Mouse (Mus musculus): ENCODE data around the gene Actrt3.
A peak's percentile ranks its signal among the peaks of the same experiment; 100 is the strongest.

Gene Actrt3

GRCm38 (mm10) chr3:30599711-30600545 lies at the start of gene Actrt3:
Gene Actrt3 (minus strand): TSS chr3:30599939.
- DNase-seq (ENCODE audit: low spot score) = peak; percentile 21

DNA sequence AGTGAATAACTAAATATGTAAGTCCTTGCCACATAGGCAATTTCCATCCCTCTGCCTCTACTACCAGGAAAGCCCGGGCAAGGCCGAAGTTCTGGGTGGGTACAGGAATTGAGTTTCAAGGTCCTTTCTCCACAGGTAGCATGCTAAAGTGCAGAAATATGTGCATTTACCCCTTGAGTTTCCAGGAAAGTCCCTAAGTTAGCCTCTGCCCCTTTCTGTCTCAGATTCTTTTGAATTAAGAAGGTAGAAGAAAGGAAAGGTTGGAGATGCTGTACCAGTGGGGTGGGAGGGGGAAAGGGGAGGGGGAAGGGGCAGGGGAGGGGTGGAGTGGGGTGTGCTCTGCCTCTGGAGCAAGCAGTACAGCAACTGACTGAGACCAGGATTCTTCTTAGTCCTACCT lies 48.7 kb upstream of the Actrt3 start:
- DNase-seq (ENCODE audit: low spot score) = no peak

DNA sequence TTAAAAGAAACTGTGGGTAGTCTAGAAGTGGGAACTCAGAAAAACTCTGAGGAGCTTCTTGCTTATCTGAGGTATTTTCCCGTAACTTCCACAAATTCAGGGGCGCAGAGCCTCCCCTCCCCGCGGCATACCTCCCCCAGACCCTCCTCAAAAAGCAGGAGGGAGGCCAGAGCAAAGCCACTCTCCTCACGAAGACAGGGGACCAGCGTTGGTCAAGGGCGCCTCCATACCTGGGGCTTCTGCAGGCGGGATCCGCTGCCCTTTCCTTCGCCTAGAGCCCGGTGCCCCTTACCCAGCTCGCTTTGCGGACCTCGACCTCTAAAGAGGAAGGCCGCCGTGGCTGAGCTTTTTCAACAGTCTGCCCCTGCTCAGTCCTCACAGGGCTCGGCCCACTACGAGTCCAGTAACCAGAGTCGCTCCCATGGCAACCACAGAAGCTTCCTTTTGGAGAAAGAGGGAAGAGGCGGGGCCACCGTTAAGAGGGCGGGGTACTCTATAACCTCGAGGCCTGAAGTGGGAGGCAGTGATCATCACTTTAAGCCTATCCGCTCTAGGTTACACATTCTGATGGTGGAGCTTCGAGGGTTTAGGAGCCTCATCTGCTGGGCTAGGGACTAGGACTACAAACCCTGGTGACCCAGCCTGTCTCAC lies 47.8 kb upstream of the Actrt3 start, which contains the start of gene Lrrc34:
Gene Lrrc34, minus strand, starts transcription at position 430 of the 651 bp plus-strand sequence.
- peak; percentile 69 for DNase-seq (ENCODE audit: low spot score)

- no peak for DNase-seq (ENCODE audit: low spot score)
Observed at GRCm38 (mm10) chr3:30646761-30647160, 47.0 kb upstream of the Actrt3 start.

DNA sequence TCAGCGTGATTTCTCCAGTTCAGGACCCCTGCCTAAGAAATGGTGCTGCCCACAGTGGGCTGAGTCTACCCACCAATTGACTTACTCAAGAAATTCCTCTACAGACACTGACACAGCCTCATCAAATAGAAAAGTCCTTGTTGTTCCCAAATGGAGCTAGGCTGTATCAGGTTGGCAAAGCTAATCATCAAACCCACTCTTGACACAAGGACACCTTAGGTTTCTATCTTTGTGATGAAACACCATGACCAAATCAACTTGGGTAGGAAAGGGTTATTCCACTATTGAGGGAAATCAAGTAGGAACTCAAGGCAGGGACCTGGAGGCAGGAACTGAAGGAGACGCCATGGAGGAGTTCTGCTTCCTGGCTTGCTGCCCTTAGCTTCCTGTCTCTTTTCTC lies 44.5 kb upstream of the Actrt3 start, which contains the start of gene Lrriq4:
Gene Lrriq4, plus strand, starts transcription at position 301 of the 400 bp plus-strand sequence.
- no peak for DNase-seq (ENCODE audit: low spot score)

GRCm38 (mm10) chr3:30635629-30636028 lies 35.9 kb upstream of the Actrt3 start:
- DNase-seq (ENCODE audit: low spot score) = no peak

DNA sequence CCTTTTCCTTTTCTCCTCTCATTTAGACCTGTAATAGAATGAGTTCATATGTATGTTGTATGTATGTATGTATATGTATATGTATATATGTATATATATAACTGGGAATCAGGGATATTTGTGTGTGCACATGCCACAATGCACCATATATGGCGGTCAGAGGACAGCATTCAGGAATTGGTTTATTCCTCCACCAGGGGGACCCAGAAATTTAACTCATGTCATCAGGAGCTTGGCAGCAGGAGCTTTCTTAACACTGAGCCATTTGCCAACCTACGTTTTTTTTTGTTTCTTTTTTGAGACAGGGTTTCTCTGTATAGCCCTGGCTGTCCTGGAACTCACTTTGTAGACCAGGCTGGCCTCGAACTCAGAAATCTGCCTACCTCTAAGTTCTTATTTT lies 33.9 kb upstream of the Actrt3 start:
- no peak for DNase-seq (ENCODE audit: low spot score)

- DNase-seq (ENCODE audit: low spot score) = no peak
Observed at GRCm38 (mm10) chr3:30620132-30620531, 20.4 kb upstream of the Actrt3 start.

DNA sequence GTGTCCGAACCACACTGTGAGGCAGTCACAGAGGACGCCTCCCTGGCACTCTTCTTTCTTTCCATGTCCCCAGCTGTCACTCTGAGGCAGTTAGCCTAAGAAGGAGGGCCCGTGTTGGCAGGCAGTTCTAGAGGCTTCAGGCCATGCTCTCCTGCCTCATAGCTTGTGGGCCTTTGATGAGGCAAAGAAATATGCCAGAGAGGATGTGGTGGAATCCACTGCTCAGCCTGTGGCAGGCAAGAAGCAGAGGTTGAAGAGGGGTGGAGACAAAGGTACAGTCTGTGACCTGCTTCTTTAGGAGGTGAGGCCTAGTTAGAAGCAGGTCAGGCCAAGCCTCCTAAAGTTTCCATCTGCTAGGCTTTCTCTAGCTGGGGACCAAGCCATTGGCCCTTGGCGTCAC lies 11.2 kb upstream of the Actrt3 start:
- no peak for DNase-seq (ENCODE audit: low spot score)

DNA sequence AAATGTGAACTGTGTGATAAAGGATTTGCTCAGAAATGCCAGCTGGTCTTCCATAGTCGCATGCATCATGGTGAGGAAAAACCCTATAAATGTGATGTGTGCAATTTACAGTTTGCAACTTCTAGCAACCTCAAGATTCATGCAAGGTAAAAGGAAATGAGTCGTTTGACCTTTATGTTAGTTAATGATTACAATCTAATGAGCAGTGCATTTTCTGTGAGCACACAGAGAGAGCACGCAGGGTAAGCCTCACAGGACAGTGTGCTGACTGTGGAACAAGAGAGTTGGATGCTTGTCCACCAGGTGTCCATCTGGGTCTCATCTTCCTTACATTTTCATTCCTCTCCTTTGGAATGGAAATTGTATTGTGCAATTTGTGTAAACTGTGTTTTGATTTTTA lies 9.3 kb upstream of the Actrt3 start:
- DNase-seq (ENCODE audit: low spot score) = no peak

GRCm38 (mm10) chr3:30603256-30603655 lies 3.5 kb upstream of the Actrt3 start:
- DNase-seq (ENCODE audit: low spot score) = no peak

DNA sequence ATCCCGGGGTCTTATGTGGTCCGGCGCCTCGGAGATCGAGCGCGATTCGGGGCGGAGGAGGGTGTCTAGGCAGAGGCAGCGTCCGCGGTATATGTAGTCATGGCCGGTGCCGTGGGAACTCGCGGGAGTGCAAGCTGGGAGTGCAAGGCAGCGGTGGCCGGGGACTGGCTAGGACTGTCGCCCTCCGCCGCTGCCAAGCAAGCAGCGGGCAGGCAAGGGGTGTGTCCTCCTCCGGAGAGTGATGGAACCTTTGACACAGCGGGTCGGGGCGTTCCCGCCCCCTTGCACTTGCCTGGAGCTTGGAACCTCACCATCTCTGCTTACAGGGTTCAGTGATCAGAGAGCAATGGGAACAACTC lies 3.0 kb upstream of the Actrt3 start:
- peak; percentile 83 for DNase-seq (ENCODE audit: low spot score)

DNA sequence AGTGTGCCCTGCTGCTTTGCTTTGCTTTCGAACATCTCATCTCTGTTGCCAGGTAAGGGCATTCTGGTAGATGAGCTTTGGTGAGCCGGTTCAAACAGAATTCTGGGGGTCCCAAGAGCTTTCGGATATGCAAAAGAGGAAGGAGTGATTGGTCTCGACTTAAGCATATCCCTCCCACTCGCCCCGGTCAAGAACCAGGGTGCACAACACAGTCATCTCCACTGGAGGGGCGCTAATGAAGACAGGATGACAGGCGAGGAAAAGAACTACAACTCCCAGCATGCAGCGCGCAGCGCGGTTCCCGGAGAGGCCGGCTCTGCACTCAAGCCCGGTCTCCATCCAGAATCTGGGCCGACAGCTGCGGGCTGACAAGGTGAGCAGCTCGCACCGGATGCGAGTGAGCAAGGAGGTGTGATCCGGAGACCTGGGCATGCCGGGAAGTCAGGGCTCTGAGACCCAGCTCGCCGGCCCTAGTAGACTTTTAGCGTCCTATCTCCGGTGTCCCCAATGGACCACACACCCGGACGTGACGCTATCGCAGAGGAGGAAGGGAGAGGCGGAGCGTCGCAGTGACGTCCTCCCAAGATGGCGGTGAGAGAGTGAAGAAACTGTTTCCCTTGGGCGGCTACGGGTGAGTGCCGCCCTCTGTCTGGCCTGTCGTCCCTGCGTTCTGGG lies 2.5 kb upstream of the Actrt3 start, which contains the start of gene Mynn:
Gene Mynn, plus strand, starts transcription at position 1 of the 675 bp plus-strand sequence.
- peak; percentile 99 for DNase-seq (ENCODE audit: low spot score)

DNA sequence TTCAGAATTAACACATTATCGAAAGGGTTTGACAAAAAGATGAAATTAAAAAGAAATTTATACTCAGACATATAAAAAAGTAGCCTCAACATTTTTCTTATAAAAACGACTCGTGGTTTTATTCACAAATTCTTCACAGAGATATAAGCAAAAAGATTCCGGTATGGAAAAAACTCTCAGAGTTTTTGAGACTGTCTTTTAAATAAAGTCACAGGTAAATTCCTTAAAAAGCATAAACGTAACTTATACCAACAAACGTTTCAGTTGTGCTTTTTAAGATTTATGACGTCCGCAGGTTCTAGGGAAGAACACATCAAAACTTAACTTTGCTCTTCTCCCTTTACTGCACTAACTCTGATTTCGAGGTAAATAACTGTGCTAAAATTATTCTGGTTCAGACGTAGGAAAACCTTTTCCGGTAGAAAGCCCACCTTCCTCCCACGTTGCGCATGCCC lies 1.9 kb upstream of the Actrt3 start:
- no peak for DNase-seq (ENCODE audit: low spot score)

DNA sequence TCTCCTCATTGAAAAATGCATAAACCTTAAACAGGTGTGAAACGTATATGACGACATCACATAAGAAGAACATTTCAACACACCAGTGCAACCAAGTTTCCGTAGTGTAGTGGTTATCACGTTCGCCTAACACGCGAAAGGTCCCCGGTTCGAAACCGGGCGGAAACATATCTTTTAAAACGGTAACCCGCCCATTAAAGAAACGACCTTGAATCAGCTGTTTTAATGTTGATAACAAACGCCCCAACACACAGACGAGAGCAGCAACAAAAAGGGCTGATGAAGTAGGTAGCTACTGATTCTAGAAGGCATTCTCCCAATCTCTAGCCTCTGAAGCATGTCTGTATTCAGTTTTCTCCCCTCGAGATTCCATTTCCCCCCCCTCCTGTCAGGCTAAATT lies 1.4 kb upstream of the Actrt3 start:
- peak; percentile 84 for DNase-seq (ENCODE audit: low spot score)

DNA sequence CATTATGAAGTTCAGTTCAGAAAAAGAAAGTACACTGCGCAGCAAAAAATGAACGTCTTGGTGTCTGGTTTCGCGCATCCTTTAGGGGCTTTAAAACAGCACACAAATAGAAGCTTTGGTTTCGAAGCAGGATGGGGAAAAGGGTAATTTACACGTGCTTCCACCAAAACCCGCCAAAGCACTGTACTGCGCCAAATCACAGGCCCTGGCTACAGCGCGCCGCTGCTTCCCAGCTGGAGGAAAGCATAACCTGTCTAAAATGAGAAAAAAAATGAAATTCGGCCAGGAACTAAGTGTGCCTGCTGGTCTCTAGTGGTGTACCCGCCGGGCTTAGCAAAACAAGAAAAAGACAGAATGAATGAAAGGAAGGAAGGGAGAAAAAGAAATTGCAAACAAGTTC lies 978 bp upstream of the Actrt3 start:
- no peak for DNase-seq (ENCODE audit: low spot score)

DNA sequence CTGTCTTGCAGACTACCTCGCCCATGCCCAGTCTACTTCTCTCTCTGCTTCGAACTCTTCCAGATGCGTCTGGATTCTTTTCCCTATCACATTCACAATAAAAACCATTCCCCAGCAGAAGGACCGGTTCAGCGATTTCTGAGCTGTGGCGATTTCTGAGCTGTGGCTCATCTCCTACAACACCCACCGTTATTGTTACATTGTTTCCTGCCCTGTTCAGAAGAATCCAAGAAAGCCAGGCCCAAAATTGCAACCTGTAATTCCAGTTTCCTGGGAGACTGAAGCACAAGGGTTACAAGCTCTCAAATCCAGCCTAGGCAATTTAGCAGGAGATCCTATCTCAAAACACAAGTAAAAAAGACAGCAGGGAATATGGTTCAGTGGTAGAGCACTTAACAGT lies 2.5 kb downstream of the Actrt3 start:
- no peak for DNase-seq (ENCODE audit: low spot score)

DNA sequence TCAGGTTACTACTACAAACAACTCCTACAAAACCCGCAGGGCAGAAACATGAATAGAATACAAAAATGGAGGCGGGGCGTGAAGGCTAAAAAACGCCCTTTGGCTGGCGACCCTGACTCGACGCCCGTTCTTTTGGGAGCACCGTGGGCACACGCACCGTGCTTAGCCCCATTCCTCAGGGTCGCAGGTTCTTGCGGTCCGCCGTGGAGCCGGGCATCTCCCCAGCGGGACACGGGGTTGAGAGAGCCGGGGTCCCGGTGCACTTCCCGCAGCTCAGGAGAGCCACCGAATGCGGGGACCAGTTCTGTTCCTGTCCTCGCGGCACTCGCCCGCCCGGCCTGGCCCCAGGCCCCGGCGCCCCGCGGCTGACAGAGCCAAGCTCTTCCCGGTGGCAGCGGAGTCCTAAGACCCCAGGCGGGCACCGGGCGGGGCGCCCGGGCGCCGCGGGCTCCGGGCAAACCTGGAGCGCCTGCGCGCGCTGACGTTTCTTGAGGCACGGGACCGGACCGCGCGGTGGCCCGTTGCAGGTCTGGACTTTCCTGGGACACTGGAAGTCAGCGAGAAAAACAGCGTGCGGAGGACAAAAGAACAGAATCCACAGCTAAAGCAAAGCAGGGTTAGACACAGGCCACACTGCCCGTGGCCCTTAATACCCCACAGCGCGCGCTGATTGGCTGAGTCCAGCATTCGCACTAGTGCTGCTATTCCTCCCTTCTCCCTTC lies 4.5 kb downstream of the Actrt3 start:
- peak; percentile 35 for DNase-seq (ENCODE audit: low spot score)

- DNase-seq (ENCODE audit: low spot score) = no peak
Observed at GRCm38 (mm10) chr3:30593719-30594485, 5.8 kb downstream of the Actrt3 start.

DNA sequence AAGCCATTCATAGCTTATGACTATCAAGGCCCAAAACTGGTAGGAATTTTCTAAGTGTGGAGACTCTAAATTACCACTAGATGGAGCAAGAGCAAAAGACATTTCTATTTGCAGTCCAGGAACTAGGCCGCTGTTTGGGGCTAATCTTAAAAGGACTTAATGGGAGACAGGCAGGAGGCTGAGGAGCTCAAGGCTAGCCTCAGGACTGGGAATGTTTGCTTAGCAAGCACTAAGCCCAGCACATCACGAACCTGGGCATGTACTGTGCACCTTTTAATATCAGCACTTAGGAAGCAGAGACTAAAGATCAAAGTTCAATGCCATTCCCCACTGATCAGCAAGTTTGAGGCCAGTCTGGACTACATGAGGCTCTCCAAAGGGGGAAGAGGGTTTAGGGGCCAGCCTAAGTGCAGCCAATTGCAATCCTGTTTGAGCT lies 7.3 kb downstream of the Actrt3 start:
- DNase-seq (ENCODE audit: low spot score) = peak; percentile 46

DNA sequence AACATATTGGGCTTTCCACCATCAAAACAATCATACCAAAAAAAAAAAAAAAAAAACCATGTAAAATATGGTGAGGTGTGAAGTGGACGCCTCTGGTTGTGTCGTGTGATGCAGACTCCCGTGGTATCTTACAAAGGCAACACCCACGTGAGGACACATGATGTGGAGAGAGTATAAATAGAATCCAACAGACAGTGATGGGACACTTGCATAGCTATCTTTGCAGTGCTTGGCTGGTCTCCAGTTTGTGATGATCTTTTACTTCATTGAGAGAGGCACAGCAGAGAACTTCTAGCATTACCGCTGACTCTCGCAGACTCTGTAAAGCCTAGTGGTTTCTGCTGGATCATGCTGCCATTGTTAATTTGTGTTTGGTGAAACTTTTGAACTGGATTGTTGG lies 10.9 kb downstream of the Actrt3 start:
- DNase-seq (ENCODE audit: low spot score) = no peak
